Comparison of ENCODE assay signal across 18 mouse cellular contexts in genomic region chr12:3389394-3389793, GRCm38 (mm10). TPM values are rescaled to one million over a fixed set of nuclear protein-coding genes. Genes with fewer than 3 reads are reported as not detected.
A peak's percentile ranks its signal among the peaks of the same experiment; 100 is the strongest.
DNase-seq lines count a peak whose midpoint lies in the region; ATAC-seq lines count a peak whose summit lies in the region.
"Had no signal": no experiment of that assay in that cellular context is flagged by ENCODE, and none has a peak within 500 bp of the region (broad histone marks: within the 10 kb centered on the region; RNA-seq: fewer than 3 reads in every experiment).

No protein-coding gene starts in this region.

- DNase-seq in heart, postnatal 4 days: no peak
- peak; percentile 76 for DNase-seq in 3134 (ENCODE audit: extremely low read depth, insufficient read length, low spot score)
- peak; percentile 59 for DNase-seq in R1 (ENCODE audit: low read depth, low spot score)
- DNase-seq in cerebellum, adult 9-10 months: no peak
- DNase-seq in testis, postnatal 10 days (ENCODE audit: low spot score): no peak
- no peak for DNase-seq in kidney, adult 8-10 months
- DNase-seq: embryo, embryonic 11 days; gastrocnemius, postnatal 25 days; heart, postnatal 14 days; lung, adult 18-20 months; spleen, adult 18-20 months; thymus, adult 2 months had no signal

- H3K4me2 ChIP-seq in heart, embryonic 12.5 days: no peak overlapping the region
- H3K4me2 ChIP-seq: forebrain, embryonic 12.5 days; midbrain, embryonic 12.5 days; neural tube, embryonic 15.5 days had no signal

- peak; percentile 70; the same call in 1 of the 2 replicates for ATAC-seq in heart, embryonic 12.5 days (ENCODE audit: insufficient number of reproducible peaks, low FRiP score)
- ATAC-seq in erythroid progenitor cell, adult 5-6 weeks (replicated peaks; ENCODE audit: low FRiP score, poor library complexity, severe bottlenecking): peak; percentile 66
- ATAC-seq: intestine, postnatal 0 days had no signal

- no peaks in the 10 kb centered on the region for H3K27me3 ChIP-seq in heart, embryonic 12.5 days (replicated peaks)
- H3K27me3 ChIP-seq: forebrain, embryonic 12.5 days; midbrain, embryonic 12.5 days; neural tube, embryonic 15.5 days had no signal

- H3K27ac ChIP-seq in heart, embryonic 12.5 days (ENCODE audit: poor library complexity, severe bottlenecking): no peak overlapping the region
- H3K27ac ChIP-seq: forebrain, embryonic 12.5 days; midbrain, embryonic 12.5 days; neural tube, embryonic 15.5 days had no signal

- no peak overlapping the region for H3K9ac ChIP-seq in heart, embryonic 12.5 days
- H3K9ac ChIP-seq: forebrain, embryonic 12.5 days; midbrain, embryonic 12.5 days; neural tube, embryonic 15.5 days had no signal

- H3K4me3 ChIP-seq in heart, embryonic 12.5 days: no peak overlapping the region
- H3K4me3 ChIP-seq: forebrain, embryonic 12.5 days; midbrain, embryonic 12.5 days; neural tube, embryonic 15.5 days had no signal

- WGBS in heart, embryonic 12.5 days: 89% methylated on average over 12 of the region's 12 CpGs

- H3K36me3 ChIP-seq in heart, embryonic 12.5 days: peaks cover 25% of the 10 kb centered on the region

- peaks cover 25% of the 10 kb centered on the region for H3K4me1 ChIP-seq in heart, embryonic 12.5 days (replicated peaks)
- H3K4me1 ChIP-seq: forebrain, embryonic 12.5 days had no signal

- no peaks in the 10 kb centered on the region for H3K9me3 ChIP-seq in heart, embryonic 12.5 days (replicated peaks)
- H3K9me3 ChIP-seq: forebrain, embryonic 12.5 days; midbrain, embryonic 12.5 days; neural tube, embryonic 15.5 days had no signal

RNA-seq across cellular contexts. Expression of gene Kif3c, which starts 24.5 kb away (rescaled TPM):
- 8.6 and 10.7 TPM in 2 replicates for polyA plus RNA-seq in heart, embryonic 12.5 days (2016; fragmentation: Nextera tagmentation; extraction: Ambion mirVana)
- 1 to 10 TPM; 5.2 to 5.7 TPM for total RNA-seq in heart, postnatal 4 days (2021)
- not detected in 2 replicates for total RNA-seq in erythroid progenitor cell, adult 5-6 weeks (2015; ENCODE audit: low replicate concordance)
- total RNA-seq in erythroid progenitor cell, adult 5-6 weeks (2017; ENCODE audit: low replicate concordance): 0.13 and 1.7 TPM in 2 replicates

RNA-seq across cellular contexts. Expression of gene Asxl2, which starts 37.3 kb away (rescaled TPM):
- 22.6 and 24.5 TPM in 2 replicates for polyA plus RNA-seq in heart, embryonic 12.5 days (2016; fragmentation: Nextera tagmentation; extraction: Ambion mirVana)
- total RNA-seq in heart, postnatal 4 days (2021): 10 to 100 TPM; 33.9 to 39.0 TPM
- total RNA-seq in erythroid progenitor cell, adult 5-6 weeks (2015; ENCODE audit: low replicate concordance): 64.1 and 69.9 TPM in 2 replicates
- total RNA-seq in erythroid progenitor cell, adult 5-6 weeks (2017; ENCODE audit: low replicate concordance): 76.3 and 82.4 TPM in 2 replicates

Comparison
In these comparisons a context has a peak if more than half of its experiments do, and no peak if none do; other contexts are left out.
1. DNase-seq: peak in 3134 (single experiment) and R1 (single experiment); none in heart, postnatal 4 days (single experiment), cerebellum, adult 9-10 months (single experiment), testis, postnatal 10 days (single experiment) and kidney, adult 8-10 months (0 of 2).